Mouse (Mus musculus): ENCODE measurements around the gene Prkn.

DNA sequence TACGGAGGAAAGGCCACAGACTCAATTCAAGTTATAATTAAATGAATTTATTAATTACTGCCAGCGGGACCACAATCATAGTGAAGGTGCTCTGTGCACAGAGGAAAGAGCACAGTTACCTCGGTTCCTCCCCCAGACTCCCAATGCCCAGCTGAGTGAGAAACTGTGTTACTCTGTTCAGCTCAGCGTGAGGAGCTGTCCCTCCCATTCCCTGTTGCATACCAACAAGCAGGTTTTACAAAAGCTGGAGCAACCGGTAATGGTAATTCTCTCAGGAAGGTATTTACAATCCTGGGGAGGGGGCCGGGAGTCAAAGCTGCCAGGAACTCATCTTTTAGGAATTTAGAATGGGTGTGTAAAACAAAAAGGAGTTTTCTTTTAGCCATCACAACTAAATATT is 1207.3 kb downstream of the Prkn start:
- no peak for TF ChIP-seq HCFC1 (IDR thresholded peaks at IDR 0.05; ENCODE audit: borderline replicate concordance, insufficient read depth, low read length)
- no peak for TF ChIP-seq MAFK (IDR thresholded peaks at IDR 0.05; ENCODE audit: insufficient read depth, low read depth, low read length)
- no peak for TF ChIP-seq ZNF384 (IDR thresholded peaks at IDR 0.05; ENCODE audit: low read depth, low read length)
